Comparison of ENCODE assay signal across 8 mouse cellular contexts in genomic region chr11:109610795-109611302, GRCm38 (mm10). TPM values are rescaled to one million over a fixed set of nuclear protein-coding genes. Genes with fewer than 3 reads are reported as not detected.
DNase-seq lines count a peak whose midpoint lies in the region; ATAC-seq lines count a peak whose summit lies in the region.

No protein-coding gene starts in this region.

- H3K27me3 ChIP-seq in kidney, embryonic 15.5 days, result no peaks in the 10 kb centered on the region
- H3K27me3 ChIP-seq in hindbrain, embryonic 14.5 days (ENCODE audit: control insufficient read depth, insufficient read depth, low read length), result no peaks in the 10 kb centered on the region
- H3K27me3 ChIP-seq in midbrain, embryonic 15.5 days (replicated peaks), result 0 out of 2 replicates have a peak, but pooled peaks cover 5% of the 10 kb centered on the region

- peak; percentile 61; the same call in 1 of the 2 replicates for ATAC-seq in kidney, embryonic 15.5 days (replicated peaks; ENCODE audit: low FRiP score)
- peak; percentile 41 for ATAC-seq in hindbrain, embryonic 14.5 days (ENCODE audit: low FRiP score)
- ATAC-seq in midbrain, embryonic 15.5 days (replicated peaks), result no peak

- under 1% methylated on average over 26 of the region's 26 CpGs for WGBS in kidney, embryonic 15.5 days
- under 1% methylated on average over 26 of the region's 26 CpGs for WGBS in hindbrain, embryonic 14.5 days
- WGBS in midbrain, embryonic 15.5 days, result under 1% methylated on average over 26 of the region's 26 CpGs

- no peaks in the 10 kb centered on the region for H3K36me3 ChIP-seq in kidney, embryonic 15.5 days
- H3K36me3 ChIP-seq in hindbrain, embryonic 14.5 days (replicated peaks; ENCODE audit: control insufficient read depth, insufficient read depth), result no peaks in the 10 kb centered on the region
- H3K36me3 ChIP-seq in midbrain, embryonic 15.5 days (replicated peaks), result no peaks in the 10 kb centered on the region

- DNase-seq in kidney, adult 11 months, result no peak
- DNase-seq in brain, adult 2 months (ENCODE audit: low read depth, low spot score), result peak; percentile 43
- no peak for DNase-seq in hindbrain, embryonic 14.5 days (ENCODE audit: low spot score)
- DNase-seq in thymus, postnatal 10 days (ENCODE audit: low spot score in 2 of 2), result no peak
- DNase-seq in left cerebral cortex, postnatal 14 days (ENCODE audit: low spot score in 2 of 2), result no peak
- DNase-seq in spleen, postnatal 14 days (ENCODE audit: low spot score in 2 of 2), result no peak

- peak overlapping the region; percentile 76 for H3K4me3 ChIP-seq in kidney, embryonic 15.5 days (replicated peaks)
- peak overlapping the region; percentile 75 for H3K4me3 ChIP-seq in hindbrain, embryonic 14.5 days (replicated peaks; ENCODE audit: low read length)
- H3K4me3 ChIP-seq in midbrain, embryonic 15.5 days, result peak overlapping the region; percentile 70

- peaks cover 28% of the 10 kb centered on the region for H3K4me1 ChIP-seq in kidney, embryonic 15.5 days
- H3K4me1 ChIP-seq in hindbrain, embryonic 14.5 days (replicated peaks; ENCODE audit: control insufficient read depth, insufficient read depth, low read length), result peaks cover 7% of the 10 kb centered on the region; the same call in 1 of the 2 replicates
- H3K4me1 ChIP-seq in midbrain, embryonic 15.5 days, result peaks cover 19% of the 10 kb centered on the region

- H3K4me2 ChIP-seq in kidney, embryonic 15.5 days, result peak overlapping the region; percentile 81
- H3K4me2 ChIP-seq in hindbrain, embryonic 14.5 days (replicated peaks), result peak overlapping the region; percentile 78
- peak overlapping the region; percentile 90 for H3K4me2 ChIP-seq in midbrain, embryonic 15.5 days

- H3K9me3 ChIP-seq in kidney, embryonic 15.5 days (replicated peaks), result no peaks in the 10 kb centered on the region
- H3K9me3 ChIP-seq in hindbrain, embryonic 14.5 days (ENCODE audit: control insufficient read depth, low read length), result no peaks in the 10 kb centered on the region
- no peaks in the 10 kb centered on the region for H3K9me3 ChIP-seq in midbrain, embryonic 15.5 days

- intact Hi-C loops in left cerebral cortex, postnatal 14 days (cut with DNase I), result no loop called here

- H3K9ac ChIP-seq in kidney, embryonic 15.5 days, result peak overlapping the region; percentile 77
- peak overlapping the region; percentile 65 for H3K9ac ChIP-seq in hindbrain, embryonic 14.5 days
- peak overlapping the region; percentile 51 for H3K9ac ChIP-seq in midbrain, embryonic 15.5 days

- peak overlapping the region; percentile 87 for H3K27ac ChIP-seq in kidney, embryonic 15.5 days
- H3K27ac ChIP-seq in hindbrain, embryonic 14.5 days, result peak overlapping the region; percentile 56
- peak overlapping the region; percentile 73 for H3K27ac ChIP-seq in midbrain, embryonic 15.5 days

RNA-seq across cellular contexts. Expression of gene Wipi1, which starts 0.9 kb away (rescaled TPM):
- 35.0 and 35.5 TPM in 2 replicates for polyA plus RNA-seq in kidney, embryonic 15.5 days (2015; fragmentation: Nextera tagmentation; extraction: Ambion mirVana)
- 10.4 and 13.2 TPM in 2 replicates for polyA plus RNA-seq in hindbrain, embryonic 14.5 days (2014; fragmentation: Nextera tagmentation; extraction: Ambion mirVana)
- 14.8 and 15.2 TPM in 2 replicates for polyA plus RNA-seq in midbrain, embryonic 15.5 days (2015; fragmentation: Nextera tagmentation; extraction: Ambion mirVana)
- total RNA-seq in left cerebral cortex, postnatal 14 days (2021), result 10 to 100 TPM; 21.8 to 22.2 TPM

RNA-seq across cellular contexts. Expression of gene Prkar1a, which starts 38.4 kb away (rescaled TPM):
- polyA plus RNA-seq in kidney, embryonic 15.5 days (2015; fragmentation: Nextera tagmentation; extraction: Ambion mirVana), result 354 and 359 TPM in 2 replicates
- 515 and 597 TPM in 2 replicates for polyA plus RNA-seq in hindbrain, embryonic 14.5 days (2014; fragmentation: Nextera tagmentation; extraction: Ambion mirVana)
- 480 and 512 TPM in 2 replicates for polyA plus RNA-seq in midbrain, embryonic 15.5 days (2015; fragmentation: Nextera tagmentation; extraction: Ambion mirVana)
- total RNA-seq in left cerebral cortex, postnatal 14 days (2021), result 100 to 1,000 TPM; 470 to 506 TPM
